18 mouse cellular contexts compared by ENCODE assay signal in the genomic region with DNA sequence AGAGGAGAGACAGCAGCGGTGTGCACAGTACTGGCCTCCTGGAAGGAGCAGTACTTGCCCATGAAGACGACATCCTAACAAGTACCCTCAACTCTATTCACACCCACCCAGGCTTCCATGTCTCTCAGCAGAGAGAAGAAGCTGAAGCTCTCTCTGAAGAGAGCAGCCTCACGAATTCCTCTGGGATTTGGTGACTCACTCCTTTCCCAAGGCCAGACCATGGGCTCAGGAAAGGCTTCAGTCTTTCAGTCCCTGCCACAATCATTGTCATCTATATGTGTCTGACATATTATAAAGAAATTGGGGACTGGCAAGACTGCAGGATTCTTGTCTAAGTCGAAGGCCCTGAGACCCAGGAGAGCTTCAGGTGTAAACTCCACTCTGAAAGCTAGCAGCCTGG.
"Had no signal": no experiment of that assay in that cellular context is flagged by ENCODE, and none has a peak within 500 bp of the region (broad histone marks: within the 10 kb centered on the region; RNA-seq: fewer than 3 reads in every experiment).

No protein-coding gene starts in this region.

- H3K4me1 ChIP-seq: liver, embryonic 12.5 days; liver, embryonic 15.5 days; megakaryocyte, embryonic 14.5 days; midbrain, embryonic 10.5 days had no signal

- H3K4me3 ChIP-seq: limb, embryonic 10.5 days; limb, embryonic 13.5 days; liver, embryonic 12.5 days; liver, embryonic 15.5 days; lung, embryonic 15.5 days; megakaryocyte, embryonic 14.5 days; midbrain, embryonic 10.5 days had no signal

- H3K27me3 ChIP-seq: limb, embryonic 13.5 days; liver, embryonic 12.5 days; liver, embryonic 15.5 days; lung, embryonic 15.5 days had no signal

- H3K9ac ChIP-seq: limb, embryonic 13.5 days; liver, embryonic 12.5 days; liver, embryonic 15.5 days; lung, embryonic 15.5 days had no signal

- H3K4me2 ChIP-seq: limb, embryonic 13.5 days; liver, embryonic 12.5 days; liver, embryonic 15.5 days; lung, embryonic 15.5 days had no signal

- DNase-seq: kidney, postnatal 14 days; kidney, postnatal 4 days; layer of hippocampus, adult 9-11 months; layer of hippocampus, postnatal 36 days; liver; lung, adult 18-20 months; lung, postnatal 10 days; lung, postnatal 36 days; midbrain, embryonic 14.5 days; thymus, adult 18-20 months; thymus, postnatal 36 days had no signal

- H3K36me3 ChIP-seq: limb, embryonic 10.5 days; limb, embryonic 13.5 days; liver, embryonic 12.5 days; liver, embryonic 15.5 days; lung, embryonic 15.5 days; midbrain, embryonic 10.5 days had no signal

- ATAC-seq: liver, embryonic 12.5 days had no signal

- H3K27ac ChIP-seq: limb, embryonic 10.5 days; limb, embryonic 13.5 days; liver, embryonic 12.5 days; liver, embryonic 15.5 days; lung, embryonic 15.5 days; midbrain, embryonic 10.5 days had no signal

- H3K9me3 ChIP-seq: limb, embryonic 10.5 days; limb, embryonic 13.5 days; liver, embryonic 12.5 days; liver, embryonic 15.5 days; lung, embryonic 15.5 days; megakaryocyte, embryonic 14.5 days; midbrain, embryonic 10.5 days had no signal
